Mouse (Mus musculus): Measurements from ENCODE around the gene Kcnj9.

GRCm38 (mm10) chr1:172332925-172333324, 3.8 kb upstream of the Kcnj9 start:
- TF ChIP-seq POLR2A (IDR thresholded peaks at IDR 0.05; ENCODE audit: borderline replicate concordance, insufficient read depth, low read length): no peak
- no peak for TF ChIP-seq CTCF (IDR thresholded peaks at IDR 0.05; ENCODE audit: borderline replicate concordance, insufficient read depth, low read depth, low read length)
